Mouse (Mus musculus): ENCODE measurements at regions not wholly inside any gene's neighbourhood (a gene's known extent, or its start where the extent isn't known, plus 50 kb on each side); places are given as distances from the start of the nearest gene placed in this dataset.

DNA sequence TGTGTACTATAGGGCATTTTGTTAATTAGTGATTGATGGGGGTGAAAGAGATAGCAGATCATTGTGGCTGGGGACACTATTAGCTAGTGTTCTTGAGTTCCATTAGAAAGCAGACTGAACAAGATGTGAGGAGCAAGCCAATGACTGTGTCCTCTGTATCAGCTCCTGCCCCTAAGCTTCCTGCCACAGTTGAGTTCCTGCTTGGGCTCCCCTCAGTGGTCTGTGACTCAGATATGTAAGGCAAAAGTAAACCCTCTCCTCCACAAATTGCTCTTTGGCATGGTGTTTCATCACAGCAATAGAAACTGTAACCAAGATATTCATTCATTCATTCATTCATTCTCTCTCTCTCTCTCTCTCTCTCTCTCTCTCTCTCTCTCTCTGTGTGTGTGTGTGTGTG is 169.7 kb upstream of the Rasa1 start:
- Histone ChIP-seq H3K36me3 (ENCODE audit: control insufficient read depth in 1 of 2, insufficient read depth in 2 of 2, low read length in 2 of 2) (no peaks in the 10 kb centered on the region), H3K27me3 (ENCODE audit: control insufficient read depth in 1 of 2, insufficient read depth in 2 of 2, low read length in 2 of 2) (no peaks in the 10 kb centered on the region), H3K9me3 (replicated peaks; ENCODE audit: insufficient read depth, low read length) (no peaks in the 10 kb centered on the region), H3K79me2 (ENCODE audit: control insufficient read depth, insufficient read depth, low read length, poor library complexity) (no peaks in the 10 kb centered on the region), H3K27ac (ENCODE audit: control insufficient read depth, low read depth, low read length) (no peak overlapping the region), H3K4me1 (ENCODE audit: control insufficient read depth in 1 of 2, insufficient read depth in 2 of 2, low read length in 2 of 2) (no peaks in the 10 kb centered on the region), H3K9ac (ENCODE audit: control insufficient read depth, low read depth, low read length, poor library complexity, severe bottlenecking) (no peak overlapping the region), H3K4me3 (ENCODE audit: control insufficient read depth in 1 of 2, insufficient read depth in 1 of 2, low read depth in 2 of 2, low read length in 2 of 2) (no peak overlapping the region)
- no peak for DNase-seq (ENCODE audit: low read depth, low spot score)
- no peak for TF ChIP-seq SIN3A (IDR thresholded peaks at IDR 0.05; ENCODE audit: low read length)

DNA sequence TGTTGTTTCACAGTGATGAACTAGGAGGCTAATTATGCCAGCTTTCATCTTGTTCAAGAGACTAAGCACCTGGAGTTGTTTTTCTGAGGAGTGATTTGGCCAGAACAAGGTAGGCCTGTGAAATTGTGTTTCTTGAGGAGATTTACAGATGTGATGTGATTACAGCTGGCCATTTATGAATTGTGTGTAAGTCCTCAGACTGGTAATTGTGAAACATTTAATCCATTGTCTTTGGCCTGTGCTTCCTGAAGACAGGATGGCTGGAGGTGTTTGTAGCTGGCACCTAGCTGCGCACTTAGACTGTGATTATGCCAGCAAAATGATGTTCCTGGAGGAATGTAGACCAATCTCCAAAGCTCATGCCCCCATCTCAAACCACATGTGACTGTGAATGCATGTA is 150.7 kb upstream of the Rasa1 start:
- H3K9me3 ChIP-seq (replicated peaks; ENCODE audit: insufficient read depth, low read length): no peaks in the 10 kb centered on the region
- TF ChIP-seq ELF1 (IDR thresholded peaks at IDR 0.05; ENCODE audit: low read depth, low read length) (no peak), CHD1 (IDR thresholded peaks at IDR 0.05; ENCODE audit: low read depth, low read length) (no peak), GABPA (IDR thresholded peaks at IDR 0.05; ENCODE audit: low read depth, low read length) (no peak), ZMIZ1 (IDR thresholded peaks at IDR 0.05; ENCODE audit: low read depth, low read length) (no peak), TAL1 (IDR thresholded peaks at IDR 0.05; ENCODE audit: low read length) (no peak), ZC3H11A (IDR thresholded peaks at IDR 0.05; ENCODE audit: low read depth, low read length) (no peak), EP300 (IDR thresholded peaks at IDR 0.05; ENCODE audit: low read depth in 1 of 2, low read length in 2 of 2) (no peak), NELFE (IDR thresholded peaks at IDR 0.05; ENCODE audit: low read depth, low read length) (no peak), RCOR1 (IDR thresholded peaks at IDR 0.05; ENCODE audit: low read depth, low read length) (no peak), POLR2A (IDR thresholded peaks at IDR 0.05; ENCODE audit: control insufficient read depth in 1 of 2, insufficient read depth in 1 of 2, low read depth in 1 of 2, low read length in 2 of 2, poor library complexity in 1 of 2) (no peak), HCFC1 (IDR thresholded peaks at IDR 0.05; ENCODE audit: low read depth, low read length) (no peak), UBTF (IDR thresholded peaks at IDR 0.05; ENCODE audit: borderline replicate concordance, insufficient read depth, low read depth, low read length) (no peak), MXI1 (IDR thresholded peaks at IDR 0.05; ENCODE audit: low read depth, low read length) (no peak), MAFK (IDR thresholded peaks at IDR 0.05; ENCODE audit: borderline replicate concordance, low read depth, low read length) (no peak), CHD2 (IDR thresholded peaks at IDR 0.05; ENCODE audit: low read length) (no peak)
- no peaks in the 10 kb centered on the region for H3K27me3 ChIP-seq (ENCODE audit: control insufficient read depth in 1 of 2, insufficient read depth in 2 of 2, low read length in 2 of 2)
- H3K79me2 ChIP-seq (ENCODE audit: control insufficient read depth, insufficient read depth, low read length, poor library complexity): no peaks in the 10 kb centered on the region
- H3K4me1 ChIP-seq (ENCODE audit: control insufficient read depth in 1 of 2, insufficient read depth in 2 of 2, low read length in 2 of 2): no peaks in the 10 kb centered on the region; a peak in 1 of 4 replicates
- DNase-seq (ENCODE audit: low read depth, low spot score): no peak
- H3K4me3 ChIP-seq (ENCODE audit: control insufficient read depth in 1 of 2, insufficient read depth in 1 of 2, low read depth in 2 of 2, low read length in 2 of 2): no peak overlapping the region
- no peak overlapping the region for H3K9ac ChIP-seq (ENCODE audit: control insufficient read depth, low read depth, low read length, poor library complexity, severe bottlenecking)
- H3K27ac ChIP-seq (ENCODE audit: control insufficient read depth, low read depth, low read length): no peak overlapping the region
- no peaks in the 10 kb centered on the region; a peak in 1 of 4 replicates for H3K36me3 ChIP-seq (ENCODE audit: control insufficient read depth in 1 of 2, insufficient read depth in 2 of 2, low read length in 2 of 2)

DNA sequence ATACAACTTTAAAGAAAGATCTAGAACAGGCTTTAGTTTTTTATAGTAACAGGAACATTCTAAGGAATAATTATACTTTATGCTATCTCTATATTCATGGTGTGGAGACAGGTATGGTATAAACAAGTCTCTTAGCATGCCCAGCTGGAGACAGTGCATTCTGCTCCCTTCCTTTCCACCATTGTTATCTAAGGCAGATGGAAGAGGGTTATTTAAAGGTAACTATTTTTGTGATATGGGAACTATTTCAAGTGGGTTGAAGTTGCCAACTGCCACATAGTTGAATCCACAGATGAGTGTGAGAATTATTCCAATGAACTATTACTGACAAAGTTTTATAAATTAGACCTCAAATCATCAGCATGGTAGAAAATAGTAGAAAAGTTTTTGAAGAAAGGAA is 148.9 kb upstream of the Rasa1 start:
- Histone ChIP-seq H3K27me3 (ENCODE audit: control insufficient read depth in 1 of 2, insufficient read depth in 2 of 2, low read length in 2 of 2) (no peaks in the 10 kb centered on the region), H3K4me1 (ENCODE audit: control insufficient read depth in 1 of 2, insufficient read depth in 2 of 2, low read length in 2 of 2) (no peaks in the 10 kb centered on the region; a peak in 1 of 4 replicates), H3K9me3 (replicated peaks; ENCODE audit: insufficient read depth, low read length) (no peaks in the 10 kb centered on the region), H3K79me2 (ENCODE audit: control insufficient read depth, insufficient read depth, low read length, poor library complexity) (no peaks in the 10 kb centered on the region), H3K27ac (ENCODE audit: control insufficient read depth, low read depth, low read length) (no peak overlapping the region), H3K36me3 (ENCODE audit: control insufficient read depth in 1 of 2, insufficient read depth in 2 of 2, low read length in 2 of 2) (peaks cover 0 to 2% of the 10 kb centered on the region in 2 experiments; a peak in 2 of 4 replicates), H3K4me3 (ENCODE audit: control insufficient read depth in 1 of 2, insufficient read depth in 1 of 2, low read depth in 2 of 2, low read length in 2 of 2) (no peak overlapping the region), H3K9ac (ENCODE audit: control insufficient read depth, low read depth, low read length, poor library complexity, severe bottlenecking) (no peak overlapping the region)
- no peak for DNase-seq (ENCODE audit: low read depth, low spot score)
- TF ChIP-seq MXI1 (IDR thresholded peaks at IDR 0.05; ENCODE audit: low read depth, low read length) (no peak), ELF1 (IDR thresholded peaks at IDR 0.05; ENCODE audit: low read depth, low read length) (no peak), MEF2A (IDR thresholded peaks at IDR 0.05; ENCODE audit: extremely low read depth, insufficient replicate concordance, low read depth, low read length, poor library complexity, severe bottlenecking) (no peak), SMC3 (IDR thresholded peaks at IDR 0.05; ENCODE audit: low read depth, low read length) (no peak), ZNF384 (IDR thresholded peaks at IDR 0.05; ENCODE audit: low read depth, low read length) (no peak)

Measured in MEL (cell line).